Mouse (Mus musculus) retina, postnatal 1 day (tissue): ENCODE results near the gene Slco1c1.
"Not testable (repeated sequence)": the region's sequence is repeated elsewhere in the genome, so short reads cannot be mapped to it uniquely, and the experiment has no call there.

Source experiments
- DNase-seq: peaks from one replicate; pipeline ENCODE4 v3.0.0-alpha.2; 2012

Gene Slco1c1

DNA sequence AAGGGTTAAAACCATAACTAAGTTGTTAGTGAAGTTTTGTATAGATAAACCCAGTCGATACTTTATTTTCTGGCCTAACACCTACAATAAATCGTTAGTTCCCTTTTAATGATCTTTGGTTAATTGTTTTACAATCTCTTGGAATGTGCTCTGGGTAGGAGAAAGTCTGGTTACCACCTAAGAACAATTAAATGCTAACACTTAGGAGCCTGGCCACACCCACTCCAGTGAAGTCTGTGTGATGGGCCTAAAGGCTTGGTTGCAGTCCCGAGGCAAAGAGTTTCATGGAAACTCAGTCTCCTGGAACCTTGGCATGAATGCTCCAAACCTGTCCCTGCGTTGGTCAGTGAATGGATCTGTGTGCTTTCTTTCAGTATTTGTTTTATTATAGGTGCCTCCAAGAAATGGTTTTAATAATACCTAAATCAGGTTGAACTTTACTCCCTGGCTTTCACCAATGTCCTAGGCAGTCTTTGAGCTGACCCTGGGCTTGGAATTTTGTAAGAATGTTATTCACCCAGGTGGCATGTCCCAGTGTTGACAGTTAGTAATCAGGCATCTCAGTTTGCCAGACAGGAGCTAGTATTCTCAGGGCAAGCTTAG lies 66.5 kb downstream of the Slco1c1 start:
- DNase-seq = not testable (repeated sequence)

DNA sequence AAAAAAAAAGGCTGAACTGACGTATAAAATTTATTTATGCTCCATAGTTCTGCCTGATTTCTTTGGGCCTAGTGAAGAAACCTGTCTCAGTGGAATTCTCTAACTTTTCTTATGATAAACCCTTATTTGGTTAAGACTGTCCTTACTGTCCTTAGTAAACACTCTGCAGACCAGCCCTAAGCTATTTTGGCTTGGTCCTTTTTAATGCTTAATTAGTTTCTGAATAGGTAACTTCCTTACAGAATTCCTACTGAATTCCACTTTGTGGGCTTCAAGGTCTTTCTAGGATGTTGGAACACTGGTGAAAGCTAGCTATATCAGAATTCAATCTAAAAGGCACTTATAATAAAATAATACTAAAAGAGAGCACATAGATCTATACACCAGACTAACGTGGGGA lies 71.9 kb downstream of the Slco1c1 start:
- DNase-seq = no peak

DNA sequence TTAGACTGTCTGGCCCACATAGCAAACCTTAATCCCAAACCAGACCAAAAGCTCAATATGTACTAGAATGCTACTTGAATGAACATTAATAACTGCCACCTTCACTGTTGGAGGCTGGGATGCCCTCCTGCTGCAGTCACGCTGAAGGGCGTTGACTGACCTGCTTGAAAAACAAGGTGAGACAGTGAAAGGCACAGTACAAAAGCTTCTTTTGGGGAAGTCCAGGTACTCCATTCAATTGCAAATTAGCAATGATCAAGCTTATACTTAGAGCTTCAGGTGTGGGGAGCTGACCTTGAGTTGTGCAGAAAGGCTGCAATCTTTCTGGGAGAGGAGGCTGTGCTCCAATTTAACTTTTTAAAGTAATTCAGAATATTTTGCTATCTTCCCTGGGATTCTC lies 72.9 kb downstream of the Slco1c1 start:
- DNase-seq = no peak

DNA sequence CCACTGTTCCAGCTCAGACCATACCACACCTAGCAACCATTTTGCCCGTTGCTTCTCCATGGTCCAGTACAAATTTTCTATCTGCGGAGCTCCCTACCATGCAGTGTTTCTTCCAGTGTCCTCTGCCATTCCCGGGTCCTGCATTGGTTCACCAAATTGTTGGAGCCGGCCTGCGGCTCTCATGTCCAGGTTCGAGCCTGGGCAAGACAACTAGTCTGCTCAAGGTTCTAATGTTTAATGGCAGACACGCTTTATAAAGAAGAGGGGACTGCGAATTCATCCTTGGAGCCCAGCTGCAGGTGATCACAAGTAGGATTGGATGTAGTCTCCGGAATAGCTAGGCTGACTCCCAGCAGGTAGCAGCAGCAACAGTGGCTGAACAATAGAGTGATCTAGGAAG lies 76.8 kb downstream of the Slco1c1 start:
- DNase-seq = no peak

DNA sequence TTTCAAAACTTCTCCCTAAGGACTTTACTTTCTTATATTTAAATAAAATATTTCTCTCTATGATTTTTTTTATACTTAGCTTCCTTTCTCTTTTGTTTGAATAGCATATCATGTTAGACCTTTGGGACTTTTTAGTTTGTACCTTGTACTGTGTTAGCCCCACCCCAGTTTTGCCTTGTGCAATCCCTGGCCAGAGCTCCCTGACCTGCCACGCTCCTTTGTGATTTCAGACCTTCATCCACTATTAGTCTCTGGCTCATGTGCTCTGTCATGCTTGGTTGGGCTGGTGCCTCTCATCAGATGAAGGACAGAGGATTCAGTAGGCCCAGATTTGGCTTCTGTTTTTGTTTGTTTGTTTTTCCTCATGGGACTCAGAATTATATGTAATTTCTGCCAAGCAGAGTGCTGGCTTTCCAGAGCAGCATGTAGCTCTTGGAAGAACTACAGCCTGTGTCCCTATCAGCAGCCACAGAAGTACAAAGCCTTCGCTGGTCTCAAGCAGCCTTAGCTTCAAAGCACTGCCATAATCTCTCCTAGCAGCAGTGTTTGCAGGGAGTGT lies 86.6 kb downstream of the Slco1c1 start:
- DNase-seq = no peak

DNA sequence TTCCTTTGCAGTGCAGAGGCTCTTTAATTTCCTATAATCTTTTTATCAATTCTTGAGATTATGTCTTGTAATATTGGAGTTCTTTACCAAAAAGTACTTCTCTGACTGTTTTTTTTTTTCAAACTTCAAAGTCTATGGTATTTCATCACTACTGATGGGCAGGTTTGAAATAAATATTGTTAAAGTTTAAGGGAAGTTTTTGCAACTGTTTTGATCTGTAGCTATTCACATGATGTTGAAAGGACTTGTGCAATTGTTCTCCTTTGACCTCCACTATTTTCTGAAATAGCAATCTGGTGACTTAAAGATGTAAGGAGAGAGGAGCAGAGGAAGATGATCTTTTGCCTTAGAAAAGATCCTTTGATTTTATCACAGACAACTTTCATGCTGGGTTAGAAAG lies 89.8 kb downstream of the Slco1c1 start:
- DNase-seq = no peak

DNA sequence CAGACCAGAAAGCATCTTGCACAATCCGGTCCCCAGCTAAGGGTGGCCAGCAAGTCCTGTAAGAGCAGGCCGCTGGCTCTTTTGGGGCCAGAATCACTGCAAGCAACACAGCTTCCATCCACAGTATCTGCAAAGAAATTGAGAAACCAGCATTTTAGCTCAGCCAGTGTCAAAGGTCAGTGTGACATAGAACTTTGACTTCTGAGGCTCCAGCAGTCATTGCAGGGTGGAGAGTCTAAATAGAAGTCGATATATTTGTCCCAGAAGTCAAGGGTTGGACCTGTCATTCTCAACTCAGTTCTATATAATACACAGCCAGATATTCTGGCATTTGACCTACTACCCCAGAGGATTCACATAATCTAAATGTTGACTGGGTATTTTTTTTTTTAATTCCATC lies 91.2 kb downstream of the Slco1c1 start:
- DNase-seq = no peak
